Mouse (Mus musculus) lung, postnatal 36 days (tissue): ENCODE results near the gene Elane.
A peak's percentile ranks its signal among the peaks of the same experiment; 100 is the strongest.

Experiments
- DNase-seq: peaks from one replicate; pipeline ENCODE4 v3.0.0; 2022; ENCODE audit warnings: mixed read lengths

The Elane gene

DNA sequence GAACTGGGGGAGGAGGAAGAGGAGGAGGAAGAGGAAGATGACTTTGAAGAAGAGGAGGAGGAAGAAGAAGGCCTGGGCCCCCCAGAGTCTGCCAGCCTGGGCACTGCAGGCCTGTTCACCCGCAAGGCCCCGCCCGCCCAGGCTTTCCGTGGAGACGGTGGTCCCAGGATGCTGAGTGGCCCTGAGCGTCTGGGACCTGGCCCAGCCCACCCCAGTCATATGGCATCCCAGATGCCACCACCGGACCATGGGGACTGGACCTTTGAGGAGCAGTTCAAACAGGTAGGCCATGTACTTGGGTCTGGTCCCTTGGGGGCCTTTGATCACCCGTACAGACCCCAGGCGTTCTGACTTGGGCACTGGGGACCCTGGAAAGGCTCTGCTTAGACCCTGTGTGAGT is 45.8 kb downstream of the Elane start:
- DNase-seq: no peak

DNA sequence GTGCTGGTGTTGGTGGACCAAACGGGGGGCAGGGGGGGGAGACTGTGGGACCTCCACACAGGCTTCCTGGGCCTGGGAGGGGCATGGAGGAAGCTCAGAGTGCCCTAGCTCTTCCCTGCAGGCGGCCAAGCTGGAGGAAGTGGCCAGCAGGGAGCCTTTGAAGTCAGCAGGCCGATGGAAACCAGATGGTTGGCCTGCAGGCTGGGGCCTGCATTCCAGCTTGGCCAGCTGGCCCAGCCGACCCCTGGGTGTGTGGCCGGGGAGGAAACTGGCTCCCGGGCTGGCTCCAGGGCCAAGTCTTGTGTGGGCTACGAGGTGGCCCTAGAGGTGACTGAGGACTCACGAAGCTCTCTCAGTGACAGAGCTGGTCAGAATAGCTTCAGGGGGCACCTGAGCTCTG is 46.7 kb downstream of the Elane start:
- DNase-seq: peak; percentile 78

DNA sequence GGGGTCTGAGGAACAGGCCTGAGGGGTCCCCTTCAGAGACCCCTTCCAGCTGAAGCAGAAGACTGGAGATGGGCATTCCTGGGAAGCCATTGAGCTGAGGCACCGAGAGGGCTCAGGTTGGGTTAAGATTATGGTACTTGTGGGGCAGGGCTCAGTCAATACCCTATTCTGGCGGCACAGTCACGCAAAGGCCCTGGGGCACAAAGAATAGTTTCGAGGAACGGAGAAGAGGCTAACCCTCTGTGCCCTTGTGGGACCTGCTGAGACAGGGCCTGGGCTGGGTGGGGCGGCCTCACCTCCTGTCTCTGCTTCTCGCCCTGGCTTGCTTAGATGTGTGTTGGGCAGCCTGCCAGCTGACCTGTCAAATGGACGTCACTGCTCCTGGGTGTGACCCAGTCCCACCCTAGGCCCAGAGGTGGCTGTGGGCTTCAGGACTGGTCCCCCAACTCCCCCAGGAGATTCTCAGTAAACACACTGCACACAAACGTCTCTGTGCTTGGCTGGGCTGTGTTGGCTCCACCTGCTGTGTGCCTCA is 47.2 kb downstream of the Elane start:
- DNase-seq: no peak

DNA sequence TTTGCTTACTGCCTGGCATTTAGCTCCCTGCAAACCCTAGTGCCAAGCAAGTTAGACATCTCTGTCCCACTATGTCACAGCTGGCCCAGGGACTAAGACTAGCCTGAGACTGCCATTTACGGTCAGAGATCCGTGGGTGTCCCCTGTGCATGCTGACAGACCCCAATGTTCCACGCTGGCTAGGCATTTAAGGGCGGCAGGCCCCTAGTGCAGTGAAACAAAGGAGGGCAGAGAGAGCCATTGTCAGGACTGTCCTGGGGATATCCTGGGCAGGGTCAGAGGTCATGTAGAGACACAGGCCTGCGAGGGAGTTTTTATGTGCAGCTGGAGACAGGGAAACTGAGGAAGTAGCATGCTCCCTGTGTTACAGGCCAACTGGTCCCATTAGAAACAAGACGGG is 47.8 kb downstream of the Elane start:
- no peak for DNase-seq

DNA sequence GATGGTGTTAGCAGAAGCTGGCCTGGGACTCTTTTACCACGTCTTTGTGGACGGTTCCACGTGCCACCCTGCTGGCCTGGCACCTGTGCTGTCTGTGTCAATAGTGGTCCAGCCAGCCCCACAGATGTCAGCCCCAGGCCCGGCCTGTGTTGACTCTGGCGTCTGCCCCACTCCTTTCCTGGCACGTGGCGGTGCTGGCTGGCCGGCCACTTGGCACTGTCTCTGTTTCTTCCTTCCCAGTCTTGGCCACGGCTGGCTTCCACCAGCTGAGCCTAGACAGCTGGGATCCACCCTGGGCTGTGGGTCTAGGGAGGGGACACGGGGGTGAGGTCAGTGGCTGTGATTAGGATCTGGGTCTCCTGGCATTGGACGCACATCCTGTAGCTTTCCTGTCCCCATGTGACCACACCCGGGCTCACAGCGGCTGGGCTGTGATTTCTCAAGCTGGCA is 48.2 kb downstream of the Elane start:
- DNase-seq: peak; percentile 94

DNA sequence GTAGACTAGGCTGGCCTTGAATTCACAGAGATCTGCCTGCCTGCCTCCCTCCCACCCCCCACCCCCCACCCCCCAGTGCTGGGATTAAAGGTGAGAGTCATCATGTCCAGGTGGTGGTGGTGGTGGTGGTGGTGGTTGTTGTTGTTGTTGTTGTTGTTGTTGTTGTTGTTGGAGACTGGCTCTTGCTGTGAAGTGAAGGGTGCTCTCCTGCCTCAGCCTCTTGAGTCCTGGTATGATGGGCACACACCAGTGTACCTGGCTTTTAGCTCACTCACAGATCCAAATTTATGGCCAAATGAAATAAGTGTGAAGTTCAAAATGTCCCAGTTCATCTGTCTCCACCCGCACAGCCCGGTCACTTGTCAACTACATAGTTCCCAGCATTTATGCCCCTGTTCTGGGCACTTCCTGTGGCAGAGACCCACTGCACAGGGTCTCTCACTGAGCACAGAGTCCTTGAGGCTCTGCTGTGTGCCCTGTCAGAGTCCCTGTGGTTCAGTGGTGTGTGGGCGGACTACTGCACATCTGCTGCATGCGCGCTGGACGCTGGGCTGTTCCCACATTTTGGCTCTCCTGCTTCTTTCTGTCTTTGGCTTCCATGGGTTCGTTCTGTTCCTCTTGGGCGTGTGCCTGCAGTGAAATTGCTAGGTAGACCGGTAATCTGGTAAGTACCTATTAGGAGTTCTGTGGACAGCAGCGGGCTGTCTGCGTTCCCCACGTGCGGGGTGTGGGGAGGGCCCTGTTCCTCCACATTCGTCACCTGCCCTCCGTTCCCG is 48.9 kb downstream of the Elane start:
- DNase-seq: no peak

- DNase-seq: no peak
Measured at GRCm38 (mm10) chr10:79936284-79936910, 50.4 kb downstream of the Elane start.

- peak; percentile 94 for DNase-seq
Measured at GRCm38 (mm10) chr10:79936911-79937441, 50.9 kb downstream of the Elane start.
